Mouse (Mus musculus): Measurements from ENCODE around the gene Cntnap5a. TPM values are rescaled to one million over a fixed set of nuclear protein-coding genes. Genes with fewer than 3 reads are reported as not detected.

The Cntnap5a gene
- polyA plus RNA-seq (2015; fragmentation: Nextera tagmentation; extraction: Ambion mirVana) = not detected in 2 replicates

GRCm38 (mm10) chr1:115684518-115685368, at the start of gene Cntnap5a:
TSS of gene Cntnap5a (plus strand) at chr1:115684756.

Small RNAs within 50 kb of the gene (microRNA-seq; reads per million reads assigned to microRNA genes)
- gene Gm23393 = 0 reads per million in 2 experiments
